Mouse (Mus musculus): ENCODE measurements at regions not wholly inside any gene's neighbourhood (a gene's known extent, or its start where the extent isn't known, plus 50 kb on each side); places are given as distances from the start of the nearest gene placed in this dataset.

DNA sequence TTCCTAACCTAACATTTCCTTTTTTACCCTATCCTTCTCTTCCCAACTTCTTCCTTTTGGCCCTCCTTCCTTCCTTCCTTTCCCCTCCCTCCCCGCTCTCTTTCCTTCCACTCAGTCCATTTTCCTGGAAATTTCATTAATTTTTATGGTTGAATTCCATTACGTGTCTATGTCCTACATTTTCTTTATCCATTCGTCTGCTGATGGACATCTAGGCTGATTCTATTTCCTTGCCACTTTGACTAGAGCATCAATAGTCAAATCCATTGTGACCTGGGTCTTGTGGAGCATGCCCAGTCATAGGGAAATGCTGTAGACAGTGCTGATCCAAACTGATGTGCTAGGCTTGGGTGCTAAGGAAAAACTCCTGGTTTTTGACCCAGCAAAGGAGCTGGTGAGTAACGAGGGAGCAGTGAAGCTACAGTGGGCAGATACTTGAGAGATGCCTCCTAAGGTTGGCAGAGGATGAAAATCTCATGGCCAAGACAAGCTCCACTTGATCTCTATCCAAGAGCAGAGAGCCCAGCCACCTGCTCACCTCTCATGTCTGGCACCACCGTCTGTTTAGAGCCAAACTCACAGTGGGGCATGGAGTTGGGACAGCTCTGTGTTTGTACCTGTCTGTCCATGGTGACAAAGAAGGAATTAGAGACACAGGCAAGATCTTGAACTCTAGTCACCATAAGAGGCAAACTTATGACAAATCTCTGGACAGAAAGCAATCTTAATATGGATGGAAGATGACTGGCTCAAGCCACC lies 57.7 kb upstream of the Kctd3 start:
- no peak for TF ChIP-seq POLR2A (IDR thresholded peaks at IDR 0.05; ENCODE audit: control insufficient read depth, low read depth, low read length)
- no peak for TF ChIP-seq CTCF (IDR thresholded peaks at IDR 0.05; ENCODE audit: control insufficient read depth, insufficient read depth, insufficient replicate concordance, low read depth, low read length)

All from testis, adult 2 months (tissue).